In the genomic region with DNA sequence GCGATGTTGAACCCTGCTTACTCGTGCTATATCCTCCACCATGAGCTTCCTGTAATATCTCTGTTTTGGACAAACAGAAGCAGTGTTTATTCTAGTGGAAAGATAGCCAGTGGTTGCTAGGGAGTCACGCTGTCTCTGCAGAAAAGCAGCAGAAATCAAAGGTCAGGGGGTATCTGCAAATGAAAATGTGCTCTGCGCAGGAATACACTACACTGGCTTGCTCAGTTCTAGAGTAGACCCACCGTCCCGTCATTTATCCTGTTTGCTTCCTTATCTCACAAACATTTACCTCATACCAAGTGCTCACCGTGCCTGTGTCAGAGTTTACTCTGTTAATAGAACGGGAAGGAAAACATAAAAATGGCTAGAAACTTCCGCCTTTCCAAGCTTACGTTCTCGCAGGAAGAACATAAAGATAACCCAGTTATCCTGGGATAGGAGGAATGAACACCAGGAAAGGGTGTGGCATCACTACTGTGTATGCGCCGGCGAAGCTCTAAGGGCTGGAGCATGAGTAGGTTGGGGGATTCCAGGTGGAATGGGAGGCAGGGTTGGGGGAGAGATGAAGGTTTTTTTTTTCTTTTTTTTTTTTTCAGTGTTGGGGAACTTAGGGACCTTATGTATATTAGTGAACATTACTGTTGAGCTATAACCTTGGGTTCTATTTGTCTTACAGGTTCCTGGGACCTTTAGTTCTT, we compare ENCODE assay signal across 13 mouse cellular contexts. TPM values are rescaled to one million over a fixed set of nuclear protein-coding genes. Genes with fewer than 3 reads are reported as not detected.
DNase-seq lines count a peak whose midpoint lies in the region; ATAC-seq lines count a peak whose summit lies in the region.
"Had no signal": no experiment of that assay in that cellular context is flagged by ENCODE, and none has a peak within 500 bp of the region (broad histone marks: within the 10 kb centered on the region; RNA-seq: fewer than 3 reads in every experiment).

No protein-coding gene starts in this region.

- peak overlapping the region; percentile 18; the same call in 1 of the 2 replicates for H3K27ac ChIP-seq in kidney, embryonic 15.5 days
- H3K27ac ChIP-seq in kidney, embryonic 16.5 days (ENCODE audit: low read length): no peak overlapping the region
- no peak overlapping the region; the same call in none of the 2 replicates for H3K27ac ChIP-seq in heart, embryonic 16.5 days (ENCODE audit: low read length)
- H3K27ac ChIP-seq in hindbrain, embryonic 13.5 days: no peak overlapping the region
- no peak overlapping the region for H3K27ac ChIP-seq in forebrain, embryonic 10.5 days
- H3K27ac ChIP-seq in forebrain, embryonic 11.5 days (ENCODE audit: low read depth, low read length): no peak overlapping the region
- H3K27ac ChIP-seq: embryonic facial prominence, embryonic 12.5 days; hindbrain, embryonic 15.5 days; limb, embryonic 12.5 days had no signal

- ATAC-seq in kidney, embryonic 15.5 days (replicated peaks; ENCODE audit: low FRiP score): no peak
- ATAC-seq in kidney, embryonic 16.5 days (ENCODE audit: low FRiP score, low TSS enrichment): no peak
- peak; percentile 29; the same call in 1 of the 2 replicates for ATAC-seq in heart, embryonic 16.5 days (replicated peaks; ENCODE audit: extremely low read depth, insufficient read depth, low FRiP score)
- no peak for ATAC-seq in hindbrain, embryonic 13.5 days (ENCODE audit: low FRiP score)
- no peak for ATAC-seq in forebrain, embryonic 11.5 days (replicated peaks; ENCODE audit: low FRiP score)

- H3K4me3 ChIP-seq in kidney, embryonic 15.5 days (replicated peaks): no peak overlapping the region
- no peak overlapping the region for H3K4me3 ChIP-seq in kidney, embryonic 16.5 days (ENCODE audit: low read length)
- no peak overlapping the region; the same call in 1 of the 2 replicates for H3K4me3 ChIP-seq in heart, embryonic 16.5 days (ENCODE audit: low read length)
- no peak overlapping the region for H3K4me3 ChIP-seq in hindbrain, embryonic 13.5 days
- no peak overlapping the region for H3K4me3 ChIP-seq in forebrain, embryonic 10.5 days
- no peak overlapping the region for H3K4me3 ChIP-seq in forebrain, embryonic 11.5 days (ENCODE audit: low read depth, low read length)
- H3K4me3 ChIP-seq: embryonic facial prominence, embryonic 12.5 days; hindbrain, embryonic 15.5 days; limb, embryonic 12.5 days had no signal

- H3K4me2 ChIP-seq in kidney, embryonic 15.5 days: peak overlapping the region; percentile 22
- H3K4me2 ChIP-seq in kidney, embryonic 16.5 days (replicated peaks; ENCODE audit: low read depth, low read length): no peak overlapping the region
- H3K4me2 ChIP-seq in heart, embryonic 16.5 days (ENCODE audit: low read depth, low read length): peak overlapping the region; percentile 14; the same call in 1 of the 2 replicates
- H3K4me2 ChIP-seq in hindbrain, embryonic 13.5 days: no peak overlapping the region
- no peak overlapping the region for H3K4me2 ChIP-seq in forebrain, embryonic 11.5 days (ENCODE audit: low read depth, low read length, severe bottlenecking)
- H3K4me2 ChIP-seq: embryonic facial prominence, embryonic 12.5 days; hindbrain, embryonic 15.5 days; limb, embryonic 12.5 days had no signal

- H3K9ac ChIP-seq in kidney, embryonic 15.5 days: no peak overlapping the region
- no peak overlapping the region for H3K9ac ChIP-seq in kidney, embryonic 16.5 days (replicated peaks; ENCODE audit: low read length)
- H3K9ac ChIP-seq in heart, embryonic 16.5 days (ENCODE audit: low read length): no peak overlapping the region
- H3K9ac ChIP-seq in hindbrain, embryonic 13.5 days: no peak overlapping the region
- H3K9ac ChIP-seq in forebrain, embryonic 11.5 days (ENCODE audit: low read length): no peak overlapping the region
- H3K9ac ChIP-seq: embryonic facial prominence, embryonic 12.5 days; hindbrain, embryonic 15.5 days; limb, embryonic 12.5 days had no signal

- no peaks in the 10 kb centered on the region for H3K27me3 ChIP-seq in kidney, embryonic 15.5 days
- H3K27me3 ChIP-seq in kidney, embryonic 16.5 days (ENCODE audit: insufficient read depth, low read length): no peaks in the 10 kb centered on the region
- no peaks in the 10 kb centered on the region for H3K27me3 ChIP-seq in heart, embryonic 16.5 days (ENCODE audit: control insufficient read depth, insufficient read depth, low read length)
- H3K27me3 ChIP-seq in hindbrain, embryonic 13.5 days: no peaks in the 10 kb centered on the region
- H3K27me3 ChIP-seq in forebrain, embryonic 10.5 days (ENCODE audit: poor library complexity, severe bottlenecking): no peaks in the 10 kb centered on the region
- H3K27me3 ChIP-seq in forebrain, embryonic 11.5 days (ENCODE audit: control insufficient read depth, insufficient read depth, low read length): no peaks in the 10 kb centered on the region
- H3K27me3 ChIP-seq: embryonic facial prominence, embryonic 12.5 days; hindbrain, embryonic 15.5 days; limb, embryonic 12.5 days had no signal

- peaks cover 14% of the 10 kb centered on the region; the same call in 1 of the 2 replicates for H3K4me1 ChIP-seq in kidney, embryonic 15.5 days
- no peaks in the 10 kb centered on the region for H3K4me1 ChIP-seq in kidney, embryonic 16.5 days (ENCODE audit: insufficient read depth, low read length)
- H3K4me1 ChIP-seq in heart, embryonic 16.5 days (ENCODE audit: control insufficient read depth, insufficient read depth, low read length): peaks cover 5% of the 10 kb centered on the region; the same call in 1 of the 2 replicates
- H3K4me1 ChIP-seq in hindbrain, embryonic 13.5 days (replicated peaks): no peaks in the 10 kb centered on the region
- peaks cover 11% of the 10 kb centered on the region; the same call in 1 of the 2 replicates for H3K4me1 ChIP-seq in forebrain, embryonic 10.5 days
- H3K4me1 ChIP-seq in forebrain, embryonic 11.5 days (replicated peaks; ENCODE audit: control insufficient read depth, insufficient read depth, low read length): no peaks in the 10 kb centered on the region
- H3K4me1 ChIP-seq: embryonic facial prominence, embryonic 12.5 days; hindbrain, embryonic 15.5 days; limb, embryonic 12.5 days had no signal

- H3K9me3 ChIP-seq in kidney, embryonic 15.5 days (replicated peaks): no peaks in the 10 kb centered on the region
- H3K9me3 ChIP-seq in kidney, embryonic 16.5 days (ENCODE audit: low read length): no peaks in the 10 kb centered on the region
- no peaks in the 10 kb centered on the region for H3K9me3 ChIP-seq in heart, embryonic 16.5 days (replicated peaks; ENCODE audit: control insufficient read depth, low read length)
- H3K9me3 ChIP-seq in hindbrain, embryonic 13.5 days: no peaks in the 10 kb centered on the region
- H3K9me3 ChIP-seq in forebrain, embryonic 10.5 days: no peaks in the 10 kb centered on the region
- H3K9me3 ChIP-seq in forebrain, embryonic 11.5 days (ENCODE audit: control insufficient read depth, low read length): no peaks in the 10 kb centered on the region
- H3K9me3 ChIP-seq: embryonic facial prominence, embryonic 12.5 days; hindbrain, embryonic 15.5 days; limb, embryonic 12.5 days had no signal

- no peaks in the 10 kb centered on the region for H3K36me3 ChIP-seq in kidney, embryonic 15.5 days
- H3K36me3 ChIP-seq in kidney, embryonic 16.5 days (ENCODE audit: insufficient read depth, low read length): no peaks in the 10 kb centered on the region
- H3K36me3 ChIP-seq in heart, embryonic 16.5 days (ENCODE audit: control insufficient read depth, insufficient read depth): no peaks in the 10 kb centered on the region
- H3K36me3 ChIP-seq in hindbrain, embryonic 13.5 days: no peaks in the 10 kb centered on the region
- no peaks in the 10 kb centered on the region for H3K36me3 ChIP-seq in forebrain, embryonic 10.5 days (replicated peaks)
- no peaks in the 10 kb centered on the region for H3K36me3 ChIP-seq in forebrain, embryonic 11.5 days (ENCODE audit: control insufficient read depth, insufficient read depth, low read length)
- H3K36me3 ChIP-seq: embryonic facial prominence, embryonic 12.5 days; hindbrain, embryonic 15.5 days; limb, embryonic 12.5 days had no signal

- 66% methylated on average over 14 of the region's 14 CpGs for WGBS in kidney, embryonic 15.5 days
- WGBS in kidney, embryonic 16.5 days: 65% methylated on average over 14 of the region's 14 CpGs
- WGBS in heart, embryonic 16.5 days: 33% methylated on average over 14 of the region's 14 CpGs
- WGBS in hindbrain, embryonic 13.5 days: 79% methylated on average over 14 of the region's 14 CpGs
- WGBS in forebrain, embryonic 10.5 days: 87% methylated on average over 14 of the region's 14 CpGs
- 86% methylated on average over 14 of the region's 14 CpGs for WGBS in forebrain, embryonic 11.5 days

- peak; percentile 26 for DNase-seq in R1 (ENCODE audit: low read depth, low spot score)
- peak; percentile 29 for DNase-seq in lung, postnatal 25 days (ENCODE audit: low spot score)
- no peak for DNase-seq in forebrain, embryonic 10.5 days (ENCODE audit: extremely low spot score, low spot score)
- no peak for DNase-seq in forebrain, embryonic 11.5 days (ENCODE audit: low spot score)
- DNase-seq: layer of hippocampus, adult 9-11 months; thymus, postnatal 4 days had no signal

RNA-seq across cellular contexts. Expression of gene Tut7, which starts 13.3 kb away (rescaled TPM):
- polyA plus RNA-seq in kidney, embryonic 15.5 days (2015; fragmentation: Nextera tagmentation; extraction: Ambion mirVana): 48.1 and 48.9 TPM in 2 replicates
- polyA plus RNA-seq in kidney, embryonic 16.5 days (2015; fragmentation: Nextera tagmentation; extraction: Ambion mirVana): 43.0 and 47.2 TPM in 2 replicates
- 32.7 and 36.8 TPM in 2 replicates for polyA plus RNA-seq in heart, embryonic 16.5 days (2015; fragmentation: Nextera tagmentation; extraction: Ambion mirVana)
- polyA plus RNA-seq in hindbrain, embryonic 13.5 days (2015; fragmentation: Nextera tagmentation; extraction: Ambion mirVana): 51.5 and 53.1 TPM in 2 replicates
- polyA plus RNA-seq in forebrain, embryonic 10.5 days (2016; fragmentation: Nextera tagmentation; extraction: Ambion mirVana): 39.0 and 40.0 TPM in 2 replicates
- polyA plus RNA-seq in forebrain, embryonic 11.5 days (2014; fragmentation: Nextera tagmentation; extraction: Ambion mirVana): 46.4 and 55.5 TPM in 2 replicates

RNA-seq across cellular contexts. Expression of gene Gm49354, which starts 54.2 kb away (rescaled TPM):
- polyA plus RNA-seq in kidney, embryonic 15.5 days (2015; fragmentation: Nextera tagmentation; extraction: Ambion mirVana): not detected in 2 replicates
- polyA plus RNA-seq in kidney, embryonic 16.5 days (2015; fragmentation: Nextera tagmentation; extraction: Ambion mirVana): not detected in 2 replicates
- polyA plus RNA-seq in heart, embryonic 16.5 days (2015; fragmentation: Nextera tagmentation; extraction: Ambion mirVana): not detected in 2 replicates
- polyA plus RNA-seq in hindbrain, embryonic 13.5 days (2015; fragmentation: Nextera tagmentation; extraction: Ambion mirVana): not detected in 2 replicates
- not detected in 2 replicates for polyA plus RNA-seq in forebrain, embryonic 10.5 days (2016; fragmentation: Nextera tagmentation; extraction: Ambion mirVana)
- polyA plus RNA-seq in forebrain, embryonic 11.5 days (2014; fragmentation: Nextera tagmentation; extraction: Ambion mirVana): not detected in 2 replicates
- polyA plus RNA-seq: embryonic facial prominence, embryonic 12.5 days; hindbrain, embryonic 15.5 days; limb, embryonic 12.5 days had no signal

Comparison
In these comparisons a context has a peak if more than half of its experiments do, and no peak if none do; other contexts are left out.
1. H3K4me2 ChIP-seq: peak in kidney, embryonic 15.5 days (single experiment) and heart, embryonic 16.5 days (single experiment); none in kidney, embryonic 16.5 days (single experiment), hindbrain, embryonic 13.5 days (single experiment) and forebrain, embryonic 11.5 days (single experiment).
2. DNase-seq: peak in R1 (single experiment) and lung, postnatal 25 days (single experiment); none in forebrain, embryonic 10.5 days (single experiment) and forebrain, embryonic 11.5 days (single experiment).